Mouse (Mus musculus): ENCODE results near the gene Fanca. TPM values are rescaled to one million over a fixed set of nuclear protein-coding genes. Genes with fewer than 3 reads are reported as not detected.

Fanca gene
- total RNA-seq (2014; rRNA removed) (4.2 and 17.6 TPM in 2 replicates), polyA plus RNA-seq (2015; fragmentation: Nextera tagmentation; extraction: Ambion mirVana) (3.0 and 3.3 TPM in 2 replicates)

DNA sequence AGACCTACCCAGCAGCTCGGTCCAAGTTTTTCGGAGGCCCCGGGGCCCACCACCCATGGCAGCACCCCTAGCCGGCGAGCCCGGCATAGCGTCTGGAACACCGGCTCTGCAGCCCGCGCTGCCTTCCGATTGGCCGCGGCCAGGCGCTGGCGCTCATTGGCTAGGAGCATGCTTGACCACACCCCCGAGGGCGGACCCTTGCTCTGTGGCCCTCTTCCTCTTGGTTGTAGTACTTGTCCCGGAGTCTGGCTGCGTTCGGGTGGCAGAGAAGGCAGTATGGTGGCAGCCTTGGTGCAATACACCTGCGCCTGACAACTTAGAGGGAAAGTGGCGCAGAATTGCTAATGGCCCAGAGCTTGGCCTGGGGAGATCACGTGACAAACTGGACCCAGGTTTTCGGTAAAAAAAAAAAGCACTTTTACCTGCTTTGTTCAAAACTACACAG lies at the start of gene Fanca:
Gene Fanca (minus strand): TSS at position 110 of the 445 bp plus-strand sequence.
- H3K9ac ChIP-seq (replicated peaks; ENCODE audit: low read length, poor library complexity, severe bottlenecking): no peak within 1 kb of the TSS; the same call in 1 of the 2 replicates
- peak; percentile 96 for ATAC-seq (ENCODE audit: low FRiP score)
- TF ChIP-seq CTCF (IDR thresholded peaks at IDR 0.05): peak; percentile 51
- H3K9me3 ChIP-seq (ENCODE audit: low read length): no peaks in the 10 kb centered on the region
- no peaks in the 10 kb centered on the region for H3K27me3 ChIP-seq (ENCODE audit: insufficient read depth, low read length)
- under 1% methylated on average over 24 of the region's 24 CpGs for WGBS
- no peaks in the 10 kb centered on the region for H3K36me3 ChIP-seq (ENCODE audit: insufficient read depth, low read length)
- peak within 1 kb of the TSS; percentile 48 for H3K4me3 ChIP-seq (ENCODE audit: low read depth, low read length)
- peak; percentile 94 for DNase-seq (ENCODE audit: low spot score)
- no peak within 1 kb of the TSS for H3K27ac ChIP-seq (ENCODE audit: low read depth, low read length)
- H3K4me2 ChIP-seq (ENCODE audit: low read depth, low read length, poor library complexity, severe bottlenecking): peak within 1 kb of the TSS; percentile 95
- H3K4me1 ChIP-seq (ENCODE audit: insufficient read depth, low read length): no peaks in the 10 kb centered on the region

- peak; percentile 97 for TF ChIP-seq CTCF (IDR thresholded peaks at IDR 0.05)
- DNase-seq (ENCODE audit: low spot score) (peak; percentile 84), ATAC-seq (ENCODE audit: low FRiP score) (peak; percentile 69; the same call in 1 of the 2 replicates)
- no peak overlapping the region for H3K9ac ChIP-seq (replicated peaks; ENCODE audit: low read length, poor library complexity, severe bottlenecking)
- H3K4me1 ChIP-seq (ENCODE audit: insufficient read depth, low read length): no peaks in the 10 kb centered on the region
- no peak overlapping the region for H3K4me3 ChIP-seq (ENCODE audit: low read depth, low read length)
- H3K4me2 ChIP-seq (ENCODE audit: low read depth, low read length, poor library complexity, severe bottlenecking): no peak overlapping the region
- WGBS: 37% methylated on average over 12 of the region's 12 CpGs
- no peaks in the 10 kb centered on the region for H3K9me3 ChIP-seq (ENCODE audit: low read length)
- peak overlapping the region; percentile 67; the same call in 1 of the 2 replicates for H3K27ac ChIP-seq (ENCODE audit: low read depth, low read length)
- H3K27me3 ChIP-seq (ENCODE audit: insufficient read depth, low read length): no peaks in the 10 kb centered on the region
- H3K36me3 ChIP-seq (ENCODE audit: insufficient read depth, low read length): peaks cover 54% of the 10 kb centered on the region
These were observed 42.8 kb upstream of the Fanca start for GRCm38 (mm10) chr8:123361082-123361739.

- WGBS: 34% methylated on average over 11 of the region's 11 CpGs
- Histone ChIP-seq H3K36me3 (ENCODE audit: insufficient read depth, low read length) (peaks cover 32% of the 10 kb centered on the region), H3K27me3 (ENCODE audit: insufficient read depth, low read length) (no peaks in the 10 kb centered on the region), H3K4me1 (ENCODE audit: insufficient read depth, low read length) (no peaks in the 10 kb centered on the region), H3K9me3 (ENCODE audit: low read length) (no peaks in the 10 kb centered on the region), H3K4me3 (ENCODE audit: low read depth, low read length) (no peak overlapping the region), H3K9ac (replicated peaks; ENCODE audit: low read length, poor library complexity, severe bottlenecking) (no peak overlapping the region), H3K4me2 (ENCODE audit: low read depth, low read length, poor library complexity, severe bottlenecking) (no peak overlapping the region), H3K27ac (ENCODE audit: low read depth, low read length) (no peak overlapping the region)
- no peak for DNase-seq (ENCODE audit: low spot score)
- no peak for ATAC-seq (ENCODE audit: low FRiP score)
- no peak for TF ChIP-seq CTCF (IDR thresholded peaks at IDR 0.05)
These were observed 34.8 kb upstream of the Fanca start for GRCm38 (mm10) chr8:123353216-123353615.

DNA sequence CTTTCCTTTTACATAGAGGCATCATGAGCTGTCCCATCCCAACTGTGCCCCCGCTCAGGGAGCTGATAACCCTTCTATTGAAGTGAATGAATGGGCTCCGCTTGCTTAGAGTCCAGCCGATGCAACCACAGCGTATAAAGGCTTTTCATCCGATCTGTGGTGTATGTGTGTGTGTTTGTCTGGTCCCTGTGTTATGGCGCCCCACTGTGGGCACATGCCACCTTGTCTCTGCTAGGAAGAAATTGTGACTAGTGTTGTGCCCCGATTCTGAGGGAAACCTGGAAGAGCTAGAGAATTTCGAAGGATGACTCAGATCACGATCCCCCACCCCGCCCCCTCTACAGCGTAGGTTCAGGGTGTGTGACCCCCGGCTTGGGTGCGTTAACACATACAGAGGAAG lies 34.4 kb upstream of the Fanca start:
- ATAC-seq (ENCODE audit: low FRiP score): 0 out of 2 replicates have a peak, but pooled peaks have one; percentile 27
- TF ChIP-seq CTCF (IDR thresholded peaks at IDR 0.05): peak; percentile 79

GRCm38 (mm10) chr8:123352118-123352517 lies 33.7 kb upstream of the Fanca start:
- Histone ChIP-seq H3K9ac (replicated peaks; ENCODE audit: low read length, poor library complexity, severe bottlenecking) (no peak overlapping the region), H3K27ac (ENCODE audit: low read depth, low read length) (no peak overlapping the region), H3K9me3 (ENCODE audit: low read length) (no peaks in the 10 kb centered on the region), H3K4me3 (ENCODE audit: low read depth, low read length) (no peak overlapping the region), H3K4me1 (ENCODE audit: insufficient read depth, low read length) (no peaks in the 10 kb centered on the region), H3K4me2 (ENCODE audit: low read depth, low read length, poor library complexity, severe bottlenecking) (no peak overlapping the region), H3K27me3 (ENCODE audit: insufficient read depth, low read length) (no peaks in the 10 kb centered on the region), H3K36me3 (ENCODE audit: insufficient read depth, low read length) (peaks cover 22% of the 10 kb centered on the region)
- 87% methylated on average over 12 of the region's 12 CpGs for WGBS
- DNase-seq (ENCODE audit: low spot score): no peak
- TF ChIP-seq CTCF (IDR thresholded peaks at IDR 0.05): no peak
- ATAC-seq (ENCODE audit: low FRiP score): no peak

More for the DNA sequence above, 34.4 kb upstream of the Fanca start:
- DNase-seq (ENCODE audit: low spot score): peak; percentile 70
- H3K9me3 ChIP-seq (ENCODE audit: low read length): no peaks in the 10 kb centered on the region
- no peaks in the 10 kb centered on the region for H3K4me1 ChIP-seq (ENCODE audit: insufficient read depth, low read length)
- H3K27me3 ChIP-seq (ENCODE audit: insufficient read depth, low read length): no peaks in the 10 kb centered on the region
- H3K4me2 ChIP-seq (ENCODE audit: low read depth, low read length, poor library complexity, severe bottlenecking): no peak overlapping the region
- H3K9ac ChIP-seq (replicated peaks; ENCODE audit: low read length, poor library complexity, severe bottlenecking): no peak overlapping the region
- H3K4me3 ChIP-seq (ENCODE audit: low read depth, low read length): no peak overlapping the region
- H3K36me3 ChIP-seq (ENCODE audit: insufficient read depth, low read length): peaks cover 29% of the 10 kb centered on the region
- WGBS: 30% methylated on average over 13 of the region's 13 CpGs
- no peak overlapping the region for H3K27ac ChIP-seq (ENCODE audit: low read depth, low read length)

DNA sequence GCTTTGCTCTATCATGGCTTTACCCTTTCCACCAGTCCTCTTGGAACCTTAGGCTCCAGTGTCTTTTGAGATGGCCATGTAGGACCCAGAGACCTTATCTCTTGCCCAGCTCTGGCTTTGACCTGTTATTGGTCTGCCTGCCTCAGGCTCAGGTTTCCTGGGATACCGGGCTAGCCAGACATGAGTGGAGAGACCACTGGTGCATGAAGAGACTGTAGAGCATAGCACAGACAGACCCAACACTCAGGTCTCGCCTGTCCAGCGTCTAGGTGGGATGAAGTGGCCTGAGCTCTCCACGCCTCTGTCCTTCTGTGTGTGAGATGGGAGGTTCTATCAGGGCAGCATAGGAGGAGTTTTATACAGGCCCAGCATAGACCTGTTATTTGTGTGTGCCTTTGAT lies 30.7 kb upstream of the Fanca start:
- H3K27me3 ChIP-seq (ENCODE audit: insufficient read depth, low read length): no peaks in the 10 kb centered on the region

More for the DNA sequence above, 30.7 kb upstream of the Fanca start:
- no peak overlapping the region for H3K9ac ChIP-seq (replicated peaks; ENCODE audit: low read length, poor library complexity, severe bottlenecking)
- no peak overlapping the region for H3K4me2 ChIP-seq (ENCODE audit: low read depth, low read length, poor library complexity, severe bottlenecking)
- no peak overlapping the region for H3K4me3 ChIP-seq (ENCODE audit: low read depth, low read length)
- WGBS: 75% methylated on average over 4 of the region's 4 CpGs
- H3K4me1 ChIP-seq (ENCODE audit: insufficient read depth, low read length): no peaks in the 10 kb centered on the region
- DNase-seq (ENCODE audit: low spot score): no peak
- H3K9me3 ChIP-seq (ENCODE audit: low read length): no peaks in the 10 kb centered on the region
- no peak for ATAC-seq (ENCODE audit: low FRiP score)
- H3K36me3 ChIP-seq (ENCODE audit: insufficient read depth, low read length): peaks cover 8% of the 10 kb centered on the region; the same call in 1 of the 2 replicates
- H3K27ac ChIP-seq (ENCODE audit: low read depth, low read length): no peak overlapping the region
- no peak for TF ChIP-seq CTCF (IDR thresholded peaks at IDR 0.05)
